Mouse (Mus musculus): Measurements from ENCODE around the gene Cul4a.

Gene Cul4a

DNA sequence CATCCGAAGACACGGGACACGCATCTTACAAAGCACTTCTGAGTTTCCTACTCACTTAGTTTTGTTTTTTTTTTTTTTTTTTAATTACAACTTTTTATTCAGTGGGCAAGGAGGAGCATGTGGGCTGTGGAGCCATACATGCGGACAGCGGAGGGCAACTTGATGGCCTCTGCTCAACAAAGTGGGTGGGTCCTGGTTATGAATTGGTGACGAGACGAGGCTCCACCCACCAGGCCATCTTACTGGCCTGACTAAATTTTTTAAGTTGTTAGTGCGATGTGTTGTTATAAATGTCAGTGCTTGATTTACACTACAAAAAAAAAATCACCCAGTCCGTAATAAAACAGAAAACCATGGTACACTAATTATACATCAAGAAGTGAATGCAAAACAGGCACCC, 75.0 kb downstream of the Cul4a start:
- no peak for DNase-seq

DNA sequence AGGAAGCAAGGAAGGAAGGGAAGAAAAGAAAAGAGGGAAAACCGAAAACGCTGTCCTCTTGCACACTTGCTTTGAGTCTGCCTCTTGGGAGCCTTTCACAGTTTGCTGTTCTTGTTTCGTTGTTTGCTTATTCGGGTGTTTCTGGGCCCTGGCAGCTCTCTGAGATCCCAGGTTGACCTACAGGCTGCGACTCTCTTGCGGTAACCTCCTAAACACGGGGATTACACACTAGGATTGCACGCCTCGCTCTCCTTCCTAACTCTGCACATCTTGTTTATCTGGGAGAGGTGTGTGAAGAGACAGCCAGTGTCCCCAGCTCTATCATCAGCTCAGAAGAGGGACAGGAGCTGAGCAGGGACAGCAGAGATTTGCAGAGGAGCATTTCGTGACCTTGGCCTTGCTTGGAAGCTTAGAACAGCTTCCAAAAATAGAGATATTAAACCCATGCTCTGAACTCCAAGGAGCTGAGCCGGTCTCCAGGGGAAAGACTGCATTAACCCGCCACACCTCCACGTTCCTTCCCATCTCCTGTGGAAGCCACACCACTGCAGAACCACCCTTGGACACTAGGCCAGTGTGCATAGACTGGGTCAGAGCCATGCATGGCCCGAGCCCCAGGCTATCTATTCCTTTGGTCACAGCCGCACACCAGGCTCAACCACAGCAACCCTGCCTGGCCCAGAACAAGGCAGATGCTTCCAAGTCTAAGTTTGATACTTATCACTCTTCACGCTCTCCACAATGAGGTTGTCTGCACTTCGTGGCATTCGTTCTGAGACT, 75.7 kb downstream of the Cul4a start:
- no peak for DNase-seq

GRCm38 (mm10) chr8:13181691-13181976, 76.2 kb downstream of the Cul4a start:
- DNase-seq = no peak

DNA sequence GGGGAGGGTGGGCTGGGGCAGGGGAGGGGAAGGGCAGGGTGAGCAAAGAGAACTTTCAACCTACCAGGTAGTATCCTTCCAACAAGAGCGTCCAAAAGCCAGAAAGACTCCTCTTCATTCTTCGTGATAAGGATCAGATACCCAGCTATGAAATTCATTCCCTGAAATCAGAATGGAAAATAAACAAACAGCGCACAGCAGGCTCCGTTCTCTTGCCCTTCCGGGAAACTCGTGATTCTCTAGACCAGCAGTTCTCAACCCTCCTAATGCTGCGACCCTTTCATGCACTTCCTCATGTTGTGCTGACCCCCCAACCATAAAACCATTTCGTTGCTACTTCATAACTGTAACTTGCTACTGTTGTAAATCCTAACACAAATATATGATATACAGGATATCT, 81.4 kb downstream of the Cul4a start:
- no peak for DNase-seq

GRCm38 (mm10) chr8:13187229-13187628, 81.8 kb downstream of the Cul4a start:
- DNase-seq = no peak

- no peak for DNase-seq
Measured at GRCm38 (mm10) chr8:13187638-13188037, 82.2 kb downstream of the Cul4a start.

- DNase-seq = no peak
Measured at GRCm38 (mm10) chr8:13188052-13188555, 82.7 kb downstream of the Cul4a start.

- DNase-seq = no peak
Measured at GRCm38 (mm10) chr8:13188857-13189256, 83.4 kb downstream of the Cul4a start.

- no peak for DNase-seq
Measured at GRCm38 (mm10) chr8:13190235-13190634, 84.8 kb downstream of the Cul4a start.

GRCm38 (mm10) chr8:13194818-13195217, 89.4 kb downstream of the Cul4a start:
- DNase-seq = no peak

DNA sequence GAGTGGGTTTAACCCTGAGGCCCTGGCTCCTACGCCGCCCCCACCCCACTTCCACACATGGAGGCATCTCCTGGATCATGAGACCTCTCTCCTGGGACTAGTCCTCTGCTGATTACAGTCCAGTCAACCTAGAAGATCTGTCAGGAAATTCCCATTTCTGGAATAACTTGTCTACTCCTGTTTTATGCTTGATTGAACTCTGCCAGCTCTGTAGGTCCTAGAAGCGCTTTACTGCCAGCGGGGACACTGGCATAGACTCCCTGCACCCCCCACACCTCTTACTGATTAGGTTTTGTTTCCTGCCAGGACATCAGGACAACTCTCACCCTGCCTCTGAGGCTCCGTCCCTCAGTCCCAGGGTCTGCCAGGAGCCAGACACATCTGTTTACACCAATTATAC, 92.1 kb downstream of the Cul4a start:
- no peak for DNase-seq
